Mouse (Mus musculus) spleen, postnatal 0 days (tissue): ENCODE measurements around the gene Tcp11l1. TPM values are rescaled to one million over a fixed set of nuclear protein-coding genes. Genes with fewer than 3 reads are reported as not detected.

Source experiments
- polyA plus RNA-seq: library from polyadenylated mRNA; unstranded; fragments of >200 nt; fragmentation: Nextera tagmentation; extraction: Ambion mirVana; gene quantifications from 2 replicates; pipeline ENCODE4 v1.2.1, GENCODE M21; 2015

The Tcp11l1 gene
- 10.3 and 13.8 TPM in 2 replicates for polyA plus RNA-seq

DNA sequence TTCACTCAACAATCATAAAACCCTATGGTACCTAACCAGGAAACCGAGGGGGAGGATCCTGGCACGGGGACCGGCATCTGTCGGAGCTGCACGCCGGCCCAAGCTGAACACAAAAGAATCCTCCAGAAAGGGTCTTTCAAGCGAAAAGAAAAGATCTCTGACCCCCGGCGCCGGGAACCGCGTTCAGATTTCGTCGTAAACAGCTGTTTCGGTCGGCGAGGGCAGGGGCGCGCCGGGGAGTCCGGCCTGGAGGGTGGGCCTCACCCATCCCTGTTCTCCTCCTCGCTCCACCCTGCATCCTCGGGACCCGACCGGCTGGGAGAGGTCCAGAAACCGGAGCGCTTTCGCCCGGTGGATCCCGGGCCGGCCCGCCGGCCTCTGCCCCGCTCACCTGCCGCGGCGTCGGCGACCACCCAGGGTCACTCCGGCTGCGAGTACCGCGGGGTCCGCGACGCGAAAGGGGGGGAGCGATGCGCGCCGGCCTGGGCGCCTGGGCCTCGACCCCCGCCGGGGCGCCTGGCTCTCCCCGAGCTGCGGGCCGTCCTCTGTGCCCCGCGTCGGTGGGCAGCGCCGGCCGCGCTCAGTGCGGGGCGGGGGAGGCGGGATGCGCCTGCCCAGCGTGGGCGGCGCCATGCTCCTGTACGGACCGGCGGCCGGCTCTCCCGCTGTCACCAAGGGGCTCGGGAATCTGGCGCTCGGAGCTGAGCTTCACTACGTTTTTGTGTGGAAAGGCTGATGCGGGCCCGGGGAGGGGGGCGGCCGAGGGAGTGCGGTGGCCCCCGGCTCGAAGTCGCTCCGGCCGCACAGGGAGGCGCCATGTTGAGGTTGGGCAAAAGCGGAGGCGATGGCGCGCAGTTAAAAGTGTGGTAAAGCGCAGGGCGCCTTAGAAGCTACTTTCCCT lies at the start of gene Tcp11l1:
Gene Tcp11l1 (minus strand): TSS at position 585 of the 901 bp plus-strand sequence.

DNA sequence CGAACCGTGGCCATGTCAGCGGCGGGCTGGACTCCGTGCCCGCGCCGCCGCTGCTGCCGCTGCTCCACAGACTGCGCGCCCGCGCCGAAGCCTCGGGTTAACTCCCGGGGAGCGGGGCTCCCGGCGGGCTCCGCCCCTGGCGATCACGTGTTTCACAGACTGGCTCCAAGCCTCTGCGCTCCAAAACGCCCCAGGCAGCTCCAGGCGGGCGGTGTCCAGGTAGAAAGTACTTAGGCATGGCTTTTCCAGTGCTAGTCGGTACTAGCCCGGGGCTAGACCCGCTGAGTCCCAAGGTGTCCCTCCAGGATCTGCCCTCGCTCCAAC lies 30.7 kb upstream of the Tcp11l1 start, which contains the start of gene Depdc7:
Gene Depdc7 (minus strand): TSS at position 138 of the 324 bp plus-strand sequence.

DNA sequence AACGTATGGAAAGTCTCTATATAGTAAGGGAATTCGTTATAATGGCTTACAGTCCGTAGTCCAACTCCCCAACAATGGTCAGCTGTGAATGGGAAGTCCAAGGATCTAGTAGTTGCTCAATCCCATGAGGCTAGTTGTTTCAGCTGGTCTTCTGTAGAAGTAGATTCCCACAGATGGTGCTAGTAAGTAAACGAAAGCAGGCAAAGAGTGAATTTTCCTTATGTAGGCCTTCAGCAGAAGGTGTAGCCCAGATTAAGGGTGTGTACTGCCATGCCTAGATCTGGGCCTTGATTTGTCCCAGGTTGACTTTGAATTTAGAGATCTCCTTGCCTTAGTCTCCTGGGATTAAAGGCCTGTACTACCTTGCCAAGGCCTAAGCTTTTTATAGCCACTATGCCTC lies 4.3 kb upstream of the Tcp11l1 start, which contains the start of gene Pin1rt1:
Gene Pin1rt1 (minus strand): TSS at position 101 of the 400 bp plus-strand sequence.

Other genes starting within 250 kb of the Tcp11l1 start
- 7.4 and 8.4 TPM in 2 replicates for gene Hipk3, start 217.7 kb downstream of the Tcp11l1 start, polyA plus RNA-seq
- gene Cstf3, start 121.6 kb downstream of the Tcp11l1 start, polyA plus RNA-seq, result 36.4 and 37.1 TPM in 2 replicates
- not detected in 2 replicates for gene Pin1rt1, start 4.2 kb upstream of the Tcp11l1 start, polyA plus RNA-seq
- 1.9 and 2.2 TPM in 2 replicates for gene Depdc7, start 30.7 kb upstream of the Tcp11l1 start, polyA plus RNA-seq
- gene Qser1, start 104.6 kb upstream of the Tcp11l1 start, polyA plus RNA-seq, result 3.0 and 3.7 TPM in 2 replicates
- 0.49 and 0.72 TPM in 2 replicates for gene Prrg4, start 137.7 kb upstream of the Tcp11l1 start, polyA plus RNA-seq
- 7.6 and 8.3 TPM in 2 replicates for gene Ccdc73, start 155.6 kb upstream of the Tcp11l1 start, polyA plus RNA-seq